Mouse (Mus musculus) hematopoietic multipotent progenitor cell, adult 10-12 weeks (in vitro differentiated cells): Measurements from ENCODE around the gene Cog8. TPM values are rescaled to one million over a fixed set of nuclear protein-coding genes. Genes with fewer than 3 reads are reported as not detected.

Experiments used
- polyA plus RNA-seq: library from polyadenylated mRNA; stranded (reverse); fragments of >175 nt; gene quantifications from 2 replicates; pipeline ENCODE4 v1.2.3, GENCODE M21; 2012; ENCODE audit warnings: low replicate concordance

Cog8 gene
- polyA plus RNA-seq, result 19.8 and 34.4 TPM in 2 replicates

GRCm38 (mm10) chr8:107056076-107056972 lies at the start of gene Cog8, which contains the start of gene Nip7:
TSS of gene Cog8 (minus strand) at chr8:107056689.
TSS of gene Nip7 (plus strand) at chr8:107056877.

GRCm38 (mm10) chr8:107096366-107097036 lies 40.0 kb upstream of the Cog8 start, which contains the start of gene Terf2:
TSS of gene Terf2 (minus strand) at chr8:107096547.

GRCm38 (mm10) chr8:107065511-107066496 lies 9.3 kb upstream of the Cog8 start, which contains the start of gene Tmed6:
TSS of gene Tmed6 (minus strand) at chr8:107065644.

GRCm38 (mm10) chr8:107048061-107048941 lies 8.2 kb downstream of the Cog8 start, which contains the start of gene Pdf:
TSS of gene Pdf (minus strand) at chr8:107048614.

GRCm38 (mm10) chr8:107030650-107031576 lies 25.6 kb downstream of the Cog8 start, which contains the start of gene Vps4a:
TSS of gene Vps4a (plus strand) at chr8:107031222.

Other genes with a start within 250 kb of the Cog8 start
- gene Has3, start 186.4 kb downstream of the Cog8 start, polyA plus RNA-seq, result 0.03 TPM in 1 of 2 replicates, not detected in the other
- 5.1 and 5.7 TPM in 2 replicates for gene Utp4, start 163.1 kb downstream of the Cog8 start, polyA plus RNA-seq
- 6.2 and 21.4 TPM in 2 replicates for gene Sntb2, start 120.9 kb downstream of the Cog8 start, polyA plus RNA-seq
- gene Vps4a, start 25.5 kb downstream of the Cog8 start, polyA plus RNA-seq, result 16.6 and 22.4 TPM in 2 replicates
- gene Pdf, start 8.1 kb downstream of the Cog8 start, polyA plus RNA-seq, result 3.1 and 6.9 TPM in 2 replicates
- gene Nip7, start 188 bp upstream of the Cog8 start, polyA plus RNA-seq, result 6.1 and 7.3 TPM in 2 replicates
- not detected in 2 replicates for gene Tmed6, start 9.0 kb upstream of the Cog8 start, polyA plus RNA-seq
- 22.0 and 22.2 TPM in 2 replicates for gene Terf2, start 39.9 kb upstream of the Cog8 start, polyA plus RNA-seq
- 8.8 and 13.7 TPM in 2 replicates for gene Cyb5b, start 94.0 kb upstream of the Cog8 start, polyA plus RNA-seq
- gene Nfat5, start 236.8 kb upstream of the Cog8 start, polyA plus RNA-seq, result 7.1 and 22.6 TPM in 2 replicates